Mouse (Mus musculus): ENCODE results near the gene Polr3e. TPM values are rescaled to one million over a fixed set of nuclear protein-coding genes. Genes with fewer than 3 reads are reported as not detected.
"Not testable (repeated sequence)": the region's sequence is repeated elsewhere in the genome, so short reads cannot be mapped to it uniquely, and the experiment has no call there.

The Polr3e gene
- total RNA-seq, 2 experiments from 2014 or later, result 30.4 to 30.9 TPM

- no peak for DNase-seq (ENCODE audit: low spot score in 2 of 2)
- intact Hi-C loops (cut with DNase I), result no loop called here
These were observed 17.4 kb upstream of the Polr3e start for GRCm38 (mm10) chr7:120900191-120900590.

GRCm38 (mm10) chr7:120901701-120902100 lies 15.8 kb upstream of the Polr3e start:
- intact Hi-C loops (cut with DNase I), result no loop called here

GRCm38 (mm10) chr7:120902931-120903330 lies 14.6 kb upstream of the Polr3e start:
- DNase-seq (ENCODE audit: low spot score in 2 of 2), result no peak
- intact Hi-C loops (cut with DNase I), result no loop called here

More at GRCm38 (mm10) chr7:120901701-120902100, 15.8 kb upstream of the Polr3e start:
- no peak for DNase-seq (ENCODE audit: low spot score in 2 of 2)

- DNase-seq (ENCODE audit: low spot score in 2 of 2), result not testable (repeated sequence)
- intact Hi-C loops (cut with DNase I), result loop anchor here (10.0 kb wide), 1 partner anchor 235 kb away; the partner anchor contains the start of genes Mosmo and Pdzd9
These were observed 7.4 kb upstream of the Polr3e start for GRCm38 (mm10) chr7:120910172-120910571.

GRCm38 (mm10) chr7:120911268-120911667 lies 6.3 kb upstream of the Polr3e start:
- intact Hi-C loops (cut with DNase I), result loop anchor here (10.0 kb wide), 1 partner anchor 236 kb away; the partner anchor contains the start of genes Mosmo and Pdzd9
- DNase-seq (ENCODE audit: low spot score in 2 of 2), result not testable (repeated sequence)

GRCm38 (mm10) chr7:120913332-120913731 lies 4.2 kb upstream of the Polr3e start:
- no peak for DNase-seq (ENCODE audit: low spot score in 2 of 2)
- intact Hi-C loops (cut with DNase I), result loop anchor here (10.0 kb wide), 1 partner anchor 239 kb away; the partner anchor contains the start of genes Mosmo and Pdzd9

- no peak for DNase-seq (ENCODE audit: low spot score in 2 of 2)
- intact Hi-C loops (cut with DNase I), result loop anchor here (2.0 to 10.0 kb wide), 2 partner anchors 74 to 242 kb away; partner anchors contain the start of genes Eef2k, Mosmo and Pdzd9
These were observed 1.2 kb upstream of the Polr3e start for GRCm38 (mm10) chr7:120916262-120916875.

GRCm38 (mm10) chr7:120917279-120917591 lies 309 bp upstream of the Polr3e start:
- intact Hi-C loops (cut with DNase I), result loop anchor here (1.0 to 10.0 kb wide), 3 partner anchors 74 to 242 kb away; partner anchors contain the start of genes Eef2k, Mosmo and Pdzd9
- no peak for DNase-seq (ENCODE audit: low spot score in 2 of 2)

- intact Hi-C loops (cut with DNase I), result loop anchor here (10.0 kb wide), 1 partner anchor 244 kb away; the partner anchor contains the start of genes Mosmo and Pdzd9
- DNase-seq (ENCODE audit: low spot score in 2 of 2), result peak; percentile 62 to 70
These were observed 1.0 kb downstream of the Polr3e start for GRCm38 (mm10) chr7:120918526-120918962.

- intact Hi-C loops (cut with DNase I), result no loop called here
- DNase-seq (ENCODE audit: low spot score in 2 of 2), result no peak
These were observed 15.6 kb downstream of the Polr3e start for GRCm38 (mm10) chr7:120933110-120933509.

- DNase-seq (ENCODE audit: low spot score in 2 of 2), result no peak
- intact Hi-C loops (cut with DNase I), result loop anchor here (2.0 kb wide), 2 partner anchors 131 to 187 kb away; no protein-coding TSS in a partner anchor
These were observed 16.2 kb downstream of the Polr3e start for GRCm38 (mm10) chr7:120933680-120934195.

- DNase-seq (ENCODE audit: low spot score in 2 of 2), result peak; percentile 55 to 63
- intact Hi-C loops (cut with DNase I), result loop anchor here (2.0 kb wide), 2 partner anchors 130 to 186 kb away; no protein-coding TSS in a partner anchor
These were observed 17.2 kb downstream of the Polr3e start for GRCm38 (mm10) chr7:120934716-120935115.

- no peak for DNase-seq (ENCODE audit: low spot score in 2 of 2)
- intact Hi-C loops (cut with DNase I), result no loop called here
These were observed 19.0 kb downstream of the Polr3e start for GRCm38 (mm10) chr7:120936522-120936921.

GRCm38 (mm10) chr7:120938206-120938605 lies 20.7 kb downstream of the Polr3e start:
- DNase-seq (ENCODE audit: low spot score in 2 of 2), result no peak
- intact Hi-C loops (cut with DNase I), result no loop called here

GRCm38 (mm10) chr7:120940343-120940742 lies 22.8 kb downstream of the Polr3e start:
- DNase-seq (ENCODE audit: low spot score in 2 of 2), result no peak
- intact Hi-C loops (cut with DNase I), result no loop called here

GRCm38 (mm10) chr7:120941214-120941613 lies 23.7 kb downstream of the Polr3e start:
- intact Hi-C loops (cut with DNase I), result no loop called here
- DNase-seq (ENCODE audit: low spot score in 2 of 2), result no peak

GRCm38 (mm10) chr7:120942506-120942905 lies 25.0 kb downstream of the Polr3e start:
- DNase-seq (ENCODE audit: low spot score in 2 of 2), result no peak
- intact Hi-C loops (cut with DNase I), result no loop called here

- DNase-seq (ENCODE audit: low spot score in 2 of 2), result no peak
- intact Hi-C loops (cut with DNase I), result no loop called here
These were observed 26.5 kb downstream of the Polr3e start for GRCm38 (mm10) chr7:120943936-120944509.

- intact Hi-C loops (cut with DNase I); DNase-seq (ENCODE audit: low spot score in 2 of 2): not testable (repeated sequence)
These were observed 36.0 kb downstream of the Polr3e start for GRCm38 (mm10) chr7:120953591-120953990.

GRCm38 (mm10) chr7:120960116-120960515 lies 42.6 kb downstream of the Polr3e start:
- no peak for DNase-seq (ENCODE audit: low spot score in 2 of 2)
- intact Hi-C loops (cut with DNase I), result no loop called here

All from left cerebral cortex, postnatal 14 days (tissue).